Mouse (Mus musculus) testis, adult 2 months (tissue): Measurements from ENCODE around the gene Slc7a14. TPM values are rescaled to one million over a fixed set of nuclear protein-coding genes. Genes with fewer than 3 reads are reported as not detected.

Experiments
- H3K27ac ChIP-seq: fragments of 200-500 bp; 2 replicates; pipeline ENCODE4 v1.5.1; 2012; ENCODE audit warnings: low read depth, low read length; ENCODE audit not compliant: control insufficient read depth, insufficient read depth
- H3K27me3 ChIP-seq: fragments of 200-500 bp; 2 replicates; pipeline ENCODE4 v1.6.1; 2012; ENCODE audit warnings: mild to moderate bottlenecking, low read length, moderate library complexity; ENCODE audit not compliant: control insufficient read depth, insufficient read depth
- H3K36me3 ChIP-seq: fragments of 200-500 bp; 2 replicates; pipeline ENCODE4 v1.6.1; 2012; ENCODE audit warnings: mild to moderate bottlenecking, low read length; ENCODE audit not compliant: control insufficient read depth, insufficient read depth
- H3K4me1 ChIP-seq: fragments of 200-500 bp; 2 replicates; pipeline ENCODE4 v1.6.1; 2012; ENCODE audit warnings: low read length; ENCODE audit not compliant: control insufficient read depth, insufficient read depth
- H3K4me3 ChIP-seq: fragments of 200-500 bp; 2 replicates; pipeline ENCODE4 v1.5.1; 2012; ENCODE audit warnings: low read depth, mild to moderate bottlenecking, low read length, moderate library complexity, mixed read lengths; ENCODE audit not compliant: control insufficient read depth
- CTCF ChIP-seq: fragments of 200-500 bp; IDR thresholded peaks from 2 replicates; pipeline ENCODE4 v1.5.1; 2012; ENCODE audit warnings: low read depth, mild to moderate bottlenecking, inconsistent platforms, low read length, moderate library complexity; ENCODE audit not compliant: control insufficient read depth, insufficient read depth, insufficient replicate concordance
- POLR2A ChIP-seq: fragments of 200-500 bp; IDR thresholded peaks from 2 replicates; pipeline ENCODE4 v1.6.1; 2012; ENCODE audit warnings: low read depth, mild to moderate bottlenecking, inconsistent platforms, low read length, moderate library complexity; ENCODE audit not compliant: control insufficient read depth
- polyA plus RNA-seq: library from polyadenylated mRNA; depleted of rRNA; stranded (reverse); fragments of >200 nt; gene quantifications from 2 replicates; pipeline ENCODE4 v1.2.3, GENCODE M21; 2012; rRNA removed

Slc7a14 gene
- polyA plus RNA-seq, 1 experiment, result 4.2 TPM

GRCm38 (mm10) chr3:31165803-31166202, 144.4 kb downstream of the Slc7a14 start:
- no peak overlapping the region for H3K27ac ChIP-seq
- peaks cover 3% of the 10 kb centered on the region; the same call in 1 of the 2 replicates for H3K4me1 ChIP-seq
- TF ChIP-seq CTCF (no peak), POLR2A (no peak)
- no peak overlapping the region for H3K4me3 ChIP-seq
- H3K36me3 ChIP-seq, result no peaks in the 10 kb centered on the region
- no peaks in the 10 kb centered on the region for H3K27me3 ChIP-seq

GRCm38 (mm10) chr3:31162860-31163259, 147.3 kb downstream of the Slc7a14 start:
- H3K27me3 ChIP-seq, result no peaks in the 10 kb centered on the region
- no peak overlapping the region for H3K27ac ChIP-seq
- peaks cover 3% of the 10 kb centered on the region; the same call in 1 of the 2 replicates for H3K4me1 ChIP-seq
- H3K36me3 ChIP-seq, result no peaks in the 10 kb centered on the region
- no peak for TF ChIP-seq CTCF
- TF ChIP-seq POLR2A, result no peak
- H3K4me3 ChIP-seq, result no peak overlapping the region

GRCm38 (mm10) chr3:31161336-31161735, 148.8 kb downstream of the Slc7a14 start:
- no peak overlapping the region for H3K4me3 ChIP-seq
- TF ChIP-seq POLR2A (no peak), CTCF (no peak)
- H3K36me3 ChIP-seq, result no peaks in the 10 kb centered on the region
- no peaks in the 10 kb centered on the region for H3K27me3 ChIP-seq
- H3K4me1 ChIP-seq, result peaks cover 3% of the 10 kb centered on the region; the same call in 1 of the 2 replicates
- H3K27ac ChIP-seq, result no peak overlapping the region

- Histone ChIP-seq H3K4me3 (no peak overlapping the region), H3K4me1 (peaks cover 3% of the 10 kb centered on the region; the same call in 1 of the 2 replicates), H3K36me3 (no peaks in the 10 kb centered on the region), H3K27me3 (no peaks in the 10 kb centered on the region), H3K27ac (no peak overlapping the region; the same call in 1 of the 2 replicates)
- TF ChIP-seq CTCF (no peak), POLR2A (no peak)
Observed at GRCm38 (mm10) chr3:31160046-31160445, 150.1 kb downstream of the Slc7a14 start.

DNA sequence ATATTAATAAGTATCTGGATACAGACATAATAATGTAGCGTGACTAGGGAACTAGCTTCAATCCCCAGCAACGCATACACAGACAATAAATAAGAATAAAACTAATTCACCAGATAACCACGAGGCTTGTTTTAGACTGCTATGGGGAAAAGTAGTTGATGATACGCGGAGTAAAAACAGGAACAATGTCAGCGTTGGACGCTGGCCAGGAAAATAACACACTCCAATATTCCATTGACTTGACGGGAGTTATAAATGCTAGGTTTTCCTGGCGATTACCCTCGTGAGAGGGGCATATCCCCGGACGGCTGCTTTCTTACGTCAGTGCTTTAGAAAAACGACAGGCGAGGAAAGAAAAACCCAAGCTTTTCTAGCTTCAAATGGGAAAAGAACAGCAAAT, 152.4 kb downstream of the Slc7a14 start:
- Histone ChIP-seq H3K27me3 (no peaks in the 10 kb centered on the region), H3K4me1 (no peaks in the 10 kb centered on the region; the same call in 1 of the 2 replicates), H3K36me3 (no peaks in the 10 kb centered on the region), H3K27ac (no peak overlapping the region), H3K4me3 (peak overlapping the region; percentile 11; the same call in 1 of the 2 replicates)
- TF ChIP-seq POLR2A (no peak), CTCF (no peak)

- Histone ChIP-seq H3K27me3 (no peaks in the 10 kb centered on the region), H3K4me3 (no peak overlapping the region), H3K36me3 (no peaks in the 10 kb centered on the region), H3K27ac (no peak overlapping the region), H3K4me1 (no peaks in the 10 kb centered on the region)
- no peak for TF ChIP-seq CTCF
Observed at GRCm38 (mm10) chr3:31156126-31156525, 154.1 kb downstream of the Slc7a14 start.

Other genes with a start within 250 kb of the Slc7a14 start
- gene Skil, start 215.3 kb downstream of the Slc7a14 start, polyA plus RNA-seq, result 3.5 and 3.7 TPM in 2 replicates
- 71.5 and 115 TPM in 2 replicates for gene Cldn11, start 160.5 kb downstream of the Slc7a14 start, polyA plus RNA-seq